Comparison of ENCODE assay signal across 10 mouse cellular contexts in the genomic region with DNA sequence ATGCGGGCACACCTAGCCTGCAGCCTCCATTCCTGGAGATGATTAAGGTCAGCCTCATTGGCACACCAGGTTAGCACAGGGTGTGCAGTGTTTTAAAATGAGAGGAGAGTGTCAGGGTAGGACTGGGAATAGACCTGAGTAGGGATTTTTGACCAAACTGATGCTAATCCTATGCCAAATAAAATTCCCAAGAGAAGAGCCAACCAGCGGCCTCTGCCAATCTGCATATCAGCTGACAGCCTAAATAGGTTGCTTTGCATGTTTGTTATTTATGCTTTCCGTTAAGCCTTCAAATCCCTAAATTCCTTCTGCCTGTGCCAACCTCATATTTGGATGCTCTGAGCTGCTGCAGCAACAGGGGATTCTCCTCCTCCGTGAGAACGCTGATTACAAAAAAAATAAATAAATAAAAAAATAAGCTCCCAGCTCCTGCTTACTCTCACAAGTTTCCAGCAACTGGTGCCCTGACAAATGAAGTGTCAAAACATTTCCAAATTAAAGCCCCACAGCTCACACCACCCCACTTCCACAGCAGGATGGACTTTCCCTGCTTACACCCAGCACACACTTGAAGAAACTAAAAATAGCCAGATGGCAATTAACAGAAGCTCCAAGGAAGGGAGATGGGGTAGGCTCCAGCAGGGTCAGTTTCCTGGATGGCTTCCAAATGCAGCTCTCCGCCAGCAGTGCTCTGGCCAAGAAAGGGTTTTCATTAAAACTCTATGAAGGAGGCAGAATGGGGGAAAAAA.
DNase-seq lines count a peak whose midpoint lies in the region; ATAC-seq lines count a peak whose summit lies in the region.
"Had no signal": no experiment of that assay in that cellular context is flagged by ENCODE, and none has a peak within 500 bp of the region (broad histone marks: within the 10 kb centered on the region; RNA-seq: fewer than 3 reads in every experiment).

No protein-coding gene starts in this region.

- H3K27ac ChIP-seq in neural tube, embryonic 15.5 days (replicated peaks): no peak overlapping the region
- H3K27ac ChIP-seq: midbrain, embryonic 12.5 days had no signal

- ATAC-seq in cerebellum, adult (ENCODE audit: insufficient number of reproducible peaks, low FRiP score, low TSS enrichment): peak; percentile 34; the same call in 1 of the 2 replicates
- no peak for ATAC-seq in neural tube, embryonic 15.5 days (ENCODE audit: low FRiP score)
- ATAC-seq: Patski had no signal

- no peak overlapping the region for H3K4me3 ChIP-seq in neural tube, embryonic 15.5 days (replicated peaks)
- H3K4me3 ChIP-seq: midbrain, embryonic 12.5 days had no signal

- no peaks in the 10 kb centered on the region for H3K9me3 ChIP-seq in neural tube, embryonic 15.5 days (replicated peaks)
- H3K9me3 ChIP-seq: midbrain, embryonic 12.5 days had no signal

- H3K4me1 ChIP-seq in neural tube, embryonic 15.5 days: peaks cover 7% of the 10 kb centered on the region

- WGBS in neural tube, embryonic 15.5 days: 47% methylated on average over 6 of the region's 6 CpGs

- no peak overlapping the region for H3K4me2 ChIP-seq in neural tube, embryonic 15.5 days
- H3K4me2 ChIP-seq: midbrain, embryonic 12.5 days had no signal

- no peaks in the 10 kb centered on the region for H3K36me3 ChIP-seq in neural tube, embryonic 15.5 days
- H3K36me3 ChIP-seq: midbrain, embryonic 12.5 days had no signal

- H3K9ac ChIP-seq in neural tube, embryonic 15.5 days (replicated peaks): no peak overlapping the region
- H3K9ac ChIP-seq: midbrain, embryonic 12.5 days had no signal

- no peaks in the 10 kb centered on the region for H3K27me3 ChIP-seq in neural tube, embryonic 15.5 days (replicated peaks)
- H3K27me3 ChIP-seq: midbrain, embryonic 12.5 days had no signal

- peak; percentile 55 to 59 for DNase-seq in kidney, postnatal 4 days
- DNase-seq in kidney, adult 9 months: no peak
- DNase-seq in Muller cell, postnatal 12 days (ENCODE audit: inconsistent ontology term): peak; percentile 46
- DNase-seq in heart, postnatal 4 days: peak; percentile 42
- no peak for DNase-seq in spleen, postnatal 14 days (ENCODE audit: low spot score in 2 of 2)
- DNase-seq in right cerebral cortex, postnatal 25 days: no peak

Comparison
In these comparisons a context has a peak if more than half of its experiments do, and no peak if none do; other contexts are left out.
1. DNase-seq: peak in kidney, postnatal 4 days (2 of 2), Muller cell, postnatal 12 days (single experiment) and heart, postnatal 4 days (single experiment); none in kidney, adult 9 months (single experiment), spleen, postnatal 14 days (0 of 2) and right cerebral cortex, postnatal 25 days (single experiment).